Mouse (Mus musculus): ENCODE measurements at regions not wholly inside any gene's neighbourhood (a gene's known extent, or its start where the extent isn't known, plus 50 kb on each side); places are given as distances from the start of the nearest gene placed in this dataset.
A peak's percentile ranks its signal among the peaks of the same experiment; 100 is the strongest.

DNA sequence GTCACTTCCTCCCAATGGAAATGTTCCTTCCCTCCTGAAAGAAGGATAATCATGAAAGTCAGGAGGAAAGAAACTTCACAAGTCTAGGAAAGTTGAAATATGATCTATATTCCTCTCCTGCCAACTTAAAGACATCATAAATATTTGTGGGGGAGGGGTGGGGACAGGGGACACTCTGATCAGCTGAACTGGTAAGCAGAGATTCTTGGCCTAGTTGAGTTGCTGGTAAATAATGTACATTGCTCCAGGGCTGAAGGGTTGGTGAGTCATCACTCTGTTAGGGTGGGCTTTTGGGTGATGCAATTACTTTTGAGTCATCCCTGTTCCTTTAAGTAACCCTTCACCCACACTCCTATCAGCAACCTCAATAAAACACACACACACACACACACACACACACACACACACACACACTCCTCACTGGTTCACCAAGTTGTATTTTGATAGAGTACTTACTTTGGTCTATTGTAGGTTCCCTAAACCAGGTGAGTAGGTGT lies 56.0 kb downstream of the Ccdc71l start:
- no peak for DNase-seq

GRCm38 (mm10) chr12:32435126-32435525 lies 56.6 kb downstream of the Ccdc71l start:
- DNase-seq: no peak

- no peak for DNase-seq
These were observed 59.7 kb downstream of the Ccdc71l start for GRCm38 (mm10) chr12:32438209-32438608.

DNA sequence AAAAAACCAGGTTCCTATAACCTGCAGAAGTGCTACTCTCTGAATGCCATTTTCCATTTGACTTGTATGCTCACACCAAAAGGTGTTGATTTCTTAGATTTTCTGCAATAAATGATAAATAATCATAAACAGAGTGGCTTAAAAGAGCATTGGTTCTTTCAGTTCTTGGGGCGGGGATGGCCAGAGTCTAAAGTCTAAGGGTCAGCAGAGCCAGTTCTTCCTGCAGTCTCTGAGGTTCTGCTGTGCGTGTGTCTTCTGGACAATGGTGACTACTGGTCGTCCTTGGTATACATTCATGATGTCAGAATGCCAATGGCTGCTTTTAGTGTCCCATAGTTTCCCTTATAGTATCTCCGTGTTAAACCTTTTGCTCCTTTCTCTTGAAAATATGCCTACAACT lies 66.3 kb downstream of the Ccdc71l start:
- DNase-seq: no peak

DNA sequence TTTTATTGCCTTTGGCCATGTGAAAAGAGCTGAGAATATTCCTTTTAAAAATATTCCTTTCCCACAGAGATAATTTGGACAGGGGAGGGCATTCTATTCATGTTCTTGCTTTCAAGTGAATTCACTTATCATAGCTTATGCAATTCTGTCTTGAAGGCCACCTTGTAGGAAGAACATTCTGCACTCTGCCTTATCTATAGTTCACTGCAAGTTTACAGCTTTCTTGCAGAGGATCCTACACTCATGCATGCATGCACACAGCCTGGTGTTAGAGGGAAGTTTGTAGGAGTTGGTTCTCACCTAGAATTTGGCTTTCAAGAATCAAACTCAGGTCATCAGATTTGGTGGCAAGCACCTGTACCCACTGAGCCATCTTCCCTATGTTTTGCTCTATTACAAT lies 67.4 kb downstream of the Ccdc71l start:
- no peak for DNase-seq

DNA sequence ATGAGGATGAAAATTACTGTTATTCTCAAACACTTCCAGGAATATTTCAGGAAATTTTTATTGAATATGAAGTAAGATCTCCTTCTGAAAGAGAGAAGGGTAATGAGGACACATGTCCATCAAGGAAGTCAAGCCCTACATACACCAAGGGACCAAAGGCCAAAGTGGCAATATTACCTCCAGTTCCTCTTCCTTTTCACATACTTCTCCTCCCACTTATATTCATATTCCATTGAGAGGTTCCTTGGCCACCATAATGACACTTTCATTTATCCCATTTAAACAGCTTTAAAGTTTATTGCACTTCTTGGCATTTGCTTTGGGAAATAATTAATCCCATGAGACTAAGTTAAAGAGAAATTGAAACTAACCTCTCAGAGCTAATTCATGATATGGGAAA lies 70.9 kb downstream of the Ccdc71l start:
- no peak for DNase-seq

DNA sequence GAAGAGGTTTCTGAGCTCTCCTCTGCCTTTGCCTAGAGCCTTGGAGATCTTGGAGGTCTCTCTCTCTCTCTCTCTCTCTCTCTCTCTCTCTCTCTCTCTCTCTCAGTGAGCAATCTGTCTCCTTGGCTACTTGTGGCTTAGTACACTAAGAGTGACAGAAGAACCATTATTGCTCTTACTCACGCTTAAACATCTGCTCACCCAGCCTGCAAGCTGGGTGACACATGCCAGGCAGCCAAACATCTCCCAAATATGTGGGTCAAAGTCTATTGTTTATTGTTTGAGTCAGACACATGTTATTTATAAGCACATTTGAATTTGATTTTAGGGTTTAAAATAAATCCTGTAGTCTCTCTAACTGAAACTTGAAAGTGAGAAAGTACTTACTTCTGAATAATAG lies 72.7 kb downstream of the Ccdc71l start:
- no peak for DNase-seq

GRCm38 (mm10) chr12:32454794-32455193 lies 76.3 kb downstream of the Ccdc71l start:
- DNase-seq: no peak

DNA sequence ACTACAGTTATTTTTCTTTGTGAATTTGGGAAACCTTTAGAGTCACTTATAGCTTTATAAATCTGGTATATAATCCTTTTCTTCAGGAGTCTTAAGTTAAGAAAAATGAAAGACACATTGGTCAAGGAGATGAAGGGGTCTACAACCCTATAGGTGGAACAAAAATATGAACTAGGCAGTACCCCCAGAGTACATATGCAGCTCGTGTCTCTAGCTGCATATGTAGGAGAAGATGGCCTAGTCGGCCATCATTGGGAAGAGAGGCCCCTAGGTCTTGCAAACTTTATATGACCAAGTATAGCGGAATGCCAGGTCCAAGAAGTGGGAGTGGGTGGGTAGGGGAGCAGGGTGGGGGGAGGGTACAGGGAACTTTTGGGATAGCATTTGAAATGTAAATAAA lies 76.7 kb downstream of the Ccdc71l start:
- peak; percentile 62 for DNase-seq

DNA sequence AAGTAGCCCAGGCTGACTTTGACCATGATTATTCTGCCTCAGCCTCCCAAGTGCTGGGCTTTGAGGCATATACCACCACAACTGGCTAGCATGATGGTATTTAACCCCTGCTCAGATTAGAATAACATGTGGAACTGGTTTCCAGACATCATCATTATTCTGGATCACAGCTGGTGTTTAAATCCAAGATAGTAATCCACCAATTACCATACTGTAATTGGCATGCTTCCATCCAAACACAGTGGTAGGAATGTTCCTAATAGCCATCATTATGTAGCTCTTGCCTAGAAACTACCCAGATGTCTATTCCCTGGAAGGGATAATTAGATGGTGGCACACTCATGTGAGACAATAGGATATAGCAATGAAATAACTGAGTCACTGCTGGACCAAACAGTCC lies 77.4 kb downstream of the Ccdc71l start:
- no peak for DNase-seq

DNA sequence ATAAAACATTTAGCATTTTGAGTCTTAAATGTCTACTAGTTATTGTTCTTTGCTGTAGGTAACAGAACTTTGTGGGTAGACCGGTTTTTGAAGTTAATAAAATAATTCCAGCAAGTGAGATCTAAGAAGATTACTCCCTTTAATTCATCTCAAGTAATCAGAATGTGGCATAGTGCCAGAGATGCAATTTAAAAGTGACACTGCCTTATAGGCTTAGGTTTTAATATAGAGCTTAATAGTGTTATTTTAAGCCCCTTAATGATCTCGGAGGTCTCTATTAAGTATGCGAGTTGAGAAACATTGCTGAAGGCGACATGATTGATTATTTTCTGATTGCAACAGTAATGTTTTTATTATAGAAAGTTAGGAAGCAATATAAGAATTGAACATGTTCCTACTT lies 78.3 kb downstream of the Ccdc71l start:
- DNase-seq: no peak

- DNase-seq: no peak
These were observed 79.9 kb downstream of the Ccdc71l start for GRCm38 (mm10) chr12:32458386-32458785.

GRCm38 (mm10) chr12:32460330-32460998 lies 82.0 kb downstream of the Ccdc71l start:
- DNase-seq: no peak

GRCm38 (mm10) chr12:32465371-32465770 lies 86.9 kb downstream of the Ccdc71l start:
- DNase-seq: no peak

GRCm38 (mm10) chr12:32469863-32470262 lies 91.4 kb downstream of the Ccdc71l start:
- no peak for DNase-seq

DNA sequence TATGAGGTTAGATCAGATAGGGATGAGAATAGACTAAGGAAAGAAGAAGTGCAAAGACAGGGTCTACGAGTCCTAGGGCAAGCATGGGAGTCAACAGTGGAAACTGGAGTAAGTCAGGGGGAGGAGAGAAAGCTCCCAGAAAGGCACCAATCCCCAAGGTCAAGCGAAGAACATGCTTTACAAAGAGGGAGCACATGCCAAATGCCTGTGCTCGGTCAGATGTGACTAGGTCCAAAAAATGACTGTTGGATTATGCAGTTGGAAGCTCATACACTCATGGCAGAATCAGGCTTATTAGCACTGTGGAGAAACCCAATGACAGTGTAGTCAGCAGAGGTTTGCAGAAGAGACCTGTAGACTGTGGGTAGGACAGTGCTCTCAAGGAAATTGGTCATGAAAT lies 100.9 kb downstream of the Ccdc71l start:
- DNase-seq: no peak

GRCm38 (mm10) chr12:32480268-32480667 lies 101.8 kb downstream of the Ccdc71l start:
- DNase-seq: no peak

GRCm38 (mm10) chr12:32481051-32481450 lies 102.5 kb downstream of the Ccdc71l start:
- no peak for DNase-seq

- no peak for DNase-seq
These were observed 103.8 kb downstream of the Ccdc71l start for GRCm38 (mm10) chr12:32482343-32482742.

- no peak for DNase-seq
These were observed 104.3 kb downstream of the Ccdc71l start for GRCm38 (mm10) chr12:32482777-32483176.

GRCm38 (mm10) chr12:32486246-32486645 lies 107.7 kb downstream of the Ccdc71l start:
- DNase-seq: no peak

DNA sequence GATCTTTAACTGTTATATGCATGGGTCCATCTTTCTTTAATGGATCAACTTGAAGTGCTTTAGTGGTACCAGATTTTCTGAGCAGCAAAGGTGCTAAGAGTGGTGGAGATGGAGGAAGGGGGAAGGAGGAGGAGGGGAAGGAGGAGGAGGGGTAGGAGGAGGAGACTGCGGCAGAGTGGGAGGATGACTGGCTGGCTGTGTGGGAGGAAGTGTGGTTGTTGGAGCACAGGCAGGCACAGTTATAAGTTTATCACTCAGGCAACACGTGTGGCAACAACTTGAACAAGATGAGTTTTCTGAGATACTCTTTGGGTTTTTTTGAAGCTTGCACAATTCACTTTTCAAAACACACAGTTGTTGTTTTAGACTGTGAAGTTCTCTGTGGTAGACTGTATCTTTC lies 108.2 kb downstream of the Ccdc71l start:
- DNase-seq: no peak

DNA sequence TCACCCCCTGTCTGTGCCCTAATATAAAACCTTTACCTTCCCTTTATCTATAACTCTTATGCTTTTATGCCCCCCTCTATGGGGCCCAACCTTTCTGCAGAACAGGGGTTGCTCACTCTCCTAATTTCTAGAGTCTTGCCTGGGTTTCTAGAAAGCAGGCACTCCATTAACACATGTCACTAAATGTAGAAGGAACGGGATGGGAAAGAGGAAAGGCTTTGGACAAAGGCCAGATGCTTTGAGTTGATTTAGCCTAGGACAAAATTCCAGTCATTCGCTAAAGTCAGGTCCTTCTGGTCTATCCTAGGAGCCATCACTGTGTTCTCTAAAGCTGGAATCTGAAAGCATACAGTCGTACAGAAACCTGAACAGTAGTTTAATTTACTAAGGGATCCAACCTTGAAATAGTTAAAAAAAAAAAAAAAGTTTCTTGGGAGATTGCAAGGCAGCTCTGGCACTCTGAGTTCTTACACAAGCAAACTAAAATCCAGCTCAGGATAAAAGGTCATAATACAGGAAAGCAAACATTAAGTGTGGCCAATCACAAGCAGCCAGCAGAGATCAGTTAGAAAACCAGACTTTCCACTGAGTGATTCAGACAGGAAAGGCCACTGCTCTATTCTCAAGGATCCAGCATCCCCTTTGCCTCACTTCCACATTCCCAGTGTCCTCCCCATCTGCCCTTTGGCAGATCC lies 109.5 kb downstream of the Ccdc71l start:
- DNase-seq: peak; percentile 4

DNA sequence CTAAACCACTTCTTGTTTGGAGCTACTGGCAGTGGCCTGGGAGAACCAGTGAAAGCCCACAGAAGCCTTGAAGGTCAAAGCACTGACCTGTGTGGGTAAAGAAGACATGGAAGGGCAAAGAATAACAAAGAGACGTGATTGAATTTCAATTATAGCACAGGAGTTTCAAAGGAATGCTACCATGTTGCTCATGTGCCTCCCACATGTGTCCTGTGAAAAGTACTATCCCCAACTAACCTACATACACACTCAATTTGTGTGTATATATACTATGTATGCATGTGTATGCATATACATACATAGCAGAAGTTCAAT lies 110.0 kb downstream of the Ccdc71l start:
- no peak for DNase-seq

All from embryo, embryonic 11 days (tissue).